Mouse (Mus musculus) neural tube, embryonic 15.5 days (tissue): ENCODE results near the gene Gdf7. TPM values are rescaled to one million over a fixed set of nuclear protein-coding genes. Genes with fewer than 3 reads are reported as not detected.

Experiments used
- ATAC-seq: fragments of 200-750 bp; cut with Nextera tagmentation; 2 replicates; pipeline ENCODE4 v1.8.0; 2017; ENCODE audit warnings: mild to moderate bottlenecking, moderate TSS enrichment, moderate library complexity; ENCODE audit not compliant: low FRiP score
- H3K27ac ChIP-seq: fragments of 300-500 bp; sonication (generic); replicated peaks from 2 replicates; pipeline ENCODE4 v1.5.1; 2015; ENCODE audit warnings: mild to moderate bottlenecking, inconsistent platforms
- H3K27me3 ChIP-seq: fragments of 300-500 bp; sonication (generic); replicated peaks from 2 replicates; pipeline ENCODE4 v1.6.1; 2015; ENCODE audit warnings: inconsistent platforms
- H3K36me3 ChIP-seq: fragments of 300-500 bp; sonication (generic); 2 replicates; pipeline ENCODE4 v1.6.1; 2015; ENCODE audit warnings: inconsistent platforms
- H3K4me1 ChIP-seq: fragments of 300-500 bp; sonication (generic); 2 replicates; pipeline ENCODE4 v1.6.1; 2015; ENCODE audit warnings: inconsistent platforms
- H3K4me2 ChIP-seq: fragments of 300-500 bp; sonication (generic); 2 replicates; pipeline ENCODE4 v1.6.1; 2015; ENCODE audit warnings: inconsistent platforms, mild to moderate bottlenecking, moderate library complexity
- H3K4me3 ChIP-seq: fragments of 300-500 bp; sonication (generic); replicated peaks from 2 replicates; pipeline ENCODE4 v1.5.1; 2015; ENCODE audit warnings: mild to moderate bottlenecking, inconsistent platforms
- H3K9ac ChIP-seq: fragments of 300-500 bp; sonication (generic); replicated peaks from 2 replicates; pipeline ENCODE4 v1.6.1; 2015; ENCODE audit warnings: mild to moderate bottlenecking, inconsistent platforms
- H3K9me3 ChIP-seq: fragments of 300-500 bp; sonication (generic); replicated peaks from 2 replicates; pipeline ENCODE4 v1.6.1; 2016; ENCODE audit warnings: inconsistent platforms
- WGBS: fragments of 180-500 bp; shearing (Covaris S2); methylation state at CpG from one replicate; pipeline ENCODE4 v1.1.7; 2015; ENCODE audit warnings: mixed read lengths; 5-methylcytosine and 5-hydroxymethylcytosine counted together
- polyA plus RNA-seq: library from polyadenylated mRNA; unstranded; fragments of >200 nt; fragmentation: Nextera tagmentation; extraction: Ambion mirVana; gene quantifications from 2 replicates; pipeline ENCODE4 v1.2.1, GENCODE M21; 2015

Gene Gdf7
- polyA plus RNA-seq, 1 experiment from 2014 or later = 0.14 TPM

GRCm38 (mm10) chr12:8291157-8291853 is 10.4 kb downstream of the Gdf7 start:
- Histone ChIP-seq H3K4me3 (no peak overlapping the region), H3K27ac (peak overlapping the region; percentile 33; the same call in 1 of the 2 replicates), H3K9me3 (no peaks in the 10 kb centered on the region), H3K27me3 (peaks cover 25% of the 10 kb centered on the region), H3K36me3 (no peaks in the 10 kb centered on the region), H3K4me2 (peak overlapping the region; percentile 34), H3K4me1 (peaks cover 11% of the 10 kb centered on the region), H3K9ac (no peak overlapping the region)
- peak; percentile 58 for ATAC-seq
- 44% methylated on average over 15 of the region's 15 CpGs for WGBS

GRCm38 (mm10) chr12:8289499-8289898 is 12.3 kb downstream of the Gdf7 start:
- WGBS = 93% methylated on average over 8 of the region's 8 CpGs
- Histone ChIP-seq H3K4me2 (no peak overlapping the region), H3K9ac (no peak overlapping the region), H3K27me3 (peaks cover 10% of the 10 kb centered on the region), H3K4me1 (peaks cover 11% of the 10 kb centered on the region), H3K27ac (no peak overlapping the region), H3K4me3 (no peak overlapping the region), H3K9me3 (no peaks in the 10 kb centered on the region), H3K36me3 (0 out of 2 replicates have a peak, but pooled peaks cover 2% of the 10 kb centered on the region)
- ATAC-seq = no peak

GRCm38 (mm10) chr12:8289099-8289498 is 12.7 kb downstream of the Gdf7 start:
- Histone ChIP-seq H3K4me1 (peaks cover 11% of the 10 kb centered on the region), H3K4me3 (no peak overlapping the region), H3K9ac (no peak overlapping the region), H3K4me2 (no peak overlapping the region), H3K27ac (no peak overlapping the region), H3K9me3 (no peaks in the 10 kb centered on the region), H3K36me3 (0 out of 2 replicates have a peak, but pooled peaks cover 5% of the 10 kb centered on the region), H3K27me3 (peaks cover 6% of the 10 kb centered on the region; the same call in 1 of the 2 replicates)
- no peak for ATAC-seq
- WGBS = 74% methylated on average over 6 of the region's 6 CpGs

DNA sequence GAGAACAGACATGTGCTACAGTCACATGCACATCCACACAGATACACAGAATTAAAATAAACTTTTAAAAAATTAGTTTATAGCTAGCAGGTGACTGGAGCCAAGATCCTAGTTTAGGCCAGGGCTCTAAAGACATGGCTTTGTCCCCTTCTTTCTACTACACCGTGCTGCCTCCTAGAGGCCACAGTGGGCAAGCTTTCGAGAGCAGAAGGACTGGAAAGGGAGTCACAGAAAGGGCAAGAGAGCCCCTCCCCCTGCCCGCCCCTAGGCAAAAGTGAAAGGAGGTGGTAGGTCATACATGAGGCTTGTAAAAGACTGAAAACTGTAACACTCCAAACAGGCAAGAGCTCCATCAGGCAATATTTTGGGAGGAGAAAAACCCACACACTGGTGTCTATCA is 13.8 kb downstream of the Gdf7 start:
- Histone ChIP-seq H3K4me3 (no peak overlapping the region), H3K4me2 (no peak overlapping the region), H3K27me3 (no peaks in the 10 kb centered on the region), H3K27ac (no peak overlapping the region), H3K4me1 (peaks cover 11% of the 10 kb centered on the region), H3K9ac (no peak overlapping the region), H3K9me3 (no peaks in the 10 kb centered on the region), H3K36me3 (0 out of 2 replicates have a peak, but pooled peaks cover 8% of the 10 kb centered on the region)
- 67% methylated on average over 3 of the region's 3 CpGs for WGBS
- no peak for ATAC-seq

- ATAC-seq = no peak
- Histone ChIP-seq H3K27ac (no peak overlapping the region), H3K36me3 (peaks cover 21% of the 10 kb centered on the region; the same call in 1 of the 2 replicates), H3K4me1 (no peaks in the 10 kb centered on the region), H3K9me3 (no peaks in the 10 kb centered on the region), H3K27me3 (no peaks in the 10 kb centered on the region), H3K4me2 (no peak overlapping the region), H3K9ac (no peak overlapping the region), H3K4me3 (no peak overlapping the region)
- 88% methylated on average over 15 of the region's 15 CpGs for WGBS
Measured at GRCm38 (mm10) chr12:8281225-8282017, 20.3 kb downstream of the Gdf7 start.

DNA sequence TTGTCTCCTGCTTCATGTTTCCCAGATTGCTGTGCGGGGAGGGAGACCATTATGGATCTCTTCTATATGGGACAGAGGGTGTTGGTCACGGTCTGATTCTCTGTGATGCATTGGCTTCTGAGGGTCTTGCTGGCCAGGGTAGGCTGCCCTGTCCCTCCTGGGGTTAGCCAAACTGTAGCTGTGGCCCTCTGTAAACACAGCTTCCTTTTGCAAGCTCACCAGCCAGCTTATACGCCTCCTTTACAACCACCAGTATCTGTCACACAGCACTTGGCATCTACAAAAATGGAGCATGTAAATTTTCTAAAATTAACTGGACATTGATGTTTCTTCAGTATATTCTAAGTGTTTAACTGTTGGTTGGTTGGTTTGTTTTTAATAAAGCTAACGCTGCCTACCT is 26.3 kb downstream of the Gdf7 start:
- Histone ChIP-seq H3K27me3 (no peaks in the 10 kb centered on the region), H3K36me3 (peaks cover 15% of the 10 kb centered on the region; the same call in 1 of the 2 replicates), H3K4me1 (no peaks in the 10 kb centered on the region), H3K9ac (no peak overlapping the region), H3K27ac (no peak overlapping the region), H3K4me2 (no peak overlapping the region), H3K4me3 (no peak overlapping the region), H3K9me3 (no peaks in the 10 kb centered on the region)
- no peak for ATAC-seq
- 83% methylated on average over 4 of the region's 4 CpGs for WGBS

- Histone ChIP-seq H3K4me2 (no peak overlapping the region), H3K36me3 (peaks cover 9% of the 10 kb centered on the region; the same call in 1 of the 2 replicates), H3K4me3 (no peak overlapping the region), H3K4me1 (no peaks in the 10 kb centered on the region), H3K9me3 (no peaks in the 10 kb centered on the region), H3K9ac (no peak overlapping the region), H3K27me3 (no peaks in the 10 kb centered on the region), H3K27ac (no peak overlapping the region)
- 94% methylated on average over 6 of the region's 6 CpGs for WGBS
- no peak for ATAC-seq
Measured at GRCm38 (mm10) chr12:8273471-8274171, 28.1 kb downstream of the Gdf7 start.

- Histone ChIP-seq H3K36me3 (0 out of 2 replicates have a peak, but pooled peaks cover 2% of the 10 kb centered on the region), H3K4me3 (no peak overlapping the region), H3K4me2 (no peak overlapping the region), H3K9ac (no peak overlapping the region), H3K27ac (no peak overlapping the region), H3K27me3 (no peaks in the 10 kb centered on the region), H3K9me3 (no peaks in the 10 kb centered on the region), H3K4me1 (no peaks in the 10 kb centered on the region)
- no peak for ATAC-seq
- 92% methylated on average over 2 of the region's 2 CpGs for WGBS
Measured at GRCm38 (mm10) chr12:8271405-8271804, 30.3 kb downstream of the Gdf7 start.

GRCm38 (mm10) chr12:8269627-8270026 is 32.1 kb downstream of the Gdf7 start:
- Histone ChIP-seq H3K9ac (no peak overlapping the region), H3K36me3 (no peaks in the 10 kb centered on the region), H3K27me3 (no peaks in the 10 kb centered on the region), H3K9me3 (no peaks in the 10 kb centered on the region), H3K4me3 (no peak overlapping the region), H3K27ac (no peak overlapping the region), H3K4me2 (no peak overlapping the region), H3K4me1 (no peaks in the 10 kb centered on the region)
- WGBS = 95% methylated on average over 11 of the region's 11 CpGs
- no peak for ATAC-seq

DNA sequence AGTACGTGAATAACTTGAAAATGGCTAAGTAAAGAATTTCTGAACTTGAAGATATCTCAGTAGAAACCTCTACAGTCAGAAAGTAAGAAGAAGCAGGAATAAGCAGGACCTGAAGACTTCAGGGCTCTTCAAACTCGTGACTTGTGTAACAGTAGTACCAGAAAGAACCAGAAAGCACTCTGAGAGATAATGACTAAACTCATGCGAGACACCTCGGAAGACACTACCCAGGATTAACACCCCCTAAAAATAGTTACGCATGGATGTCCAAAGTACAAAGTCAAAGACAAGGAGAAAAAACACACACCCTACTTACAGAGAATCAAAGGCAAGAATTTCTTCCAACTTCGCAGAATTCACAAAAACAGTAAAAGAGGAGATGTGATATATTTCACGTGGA is 35.4 kb downstream of the Gdf7 start:
- Histone ChIP-seq H3K36me3 (no peaks in the 10 kb centered on the region), H3K9me3 (no peaks in the 10 kb centered on the region), H3K4me1 (peaks cover 3% of the 10 kb centered on the region; the same call in 1 of the 2 replicates), H3K27me3 (no peaks in the 10 kb centered on the region), H3K27ac (no peak overlapping the region), H3K4me2 (no peak overlapping the region), H3K4me3 (no peak overlapping the region), H3K9ac (no peak overlapping the region)
- no peak for ATAC-seq
- WGBS = 96% methylated on average over 7 of the region's 7 CpGs

DNA sequence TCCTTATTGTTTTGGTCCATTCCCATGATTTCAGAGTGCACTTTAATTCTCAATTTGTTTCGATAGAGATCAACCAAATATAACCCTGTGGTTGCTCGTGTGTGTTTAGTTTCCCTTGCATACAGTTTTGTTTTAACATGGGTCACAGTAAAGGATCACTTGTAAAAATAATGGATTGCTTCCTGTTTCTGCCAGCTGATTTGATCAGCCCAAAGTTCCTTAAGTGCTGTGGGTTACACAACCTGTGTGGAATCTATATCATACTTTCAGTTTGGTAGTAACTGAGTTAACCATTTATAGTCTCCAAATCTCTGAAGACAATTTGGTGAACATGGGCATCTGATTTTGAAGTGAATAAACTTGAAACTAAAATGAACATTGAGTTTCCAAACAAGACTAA is 41.5 kb downstream of the Gdf7 start:
- Histone ChIP-seq H3K4me1 (peaks cover 3% of the 10 kb centered on the region; the same call in 1 of the 2 replicates), H3K4me2 (no peak overlapping the region), H3K9ac (no peak overlapping the region), H3K36me3 (no peaks in the 10 kb centered on the region), H3K9me3 (no peaks in the 10 kb centered on the region), H3K27ac (no peak overlapping the region), H3K27me3 (no peaks in the 10 kb centered on the region), H3K4me3 (no peak overlapping the region)
- no peak for ATAC-seq
- WGBS = 82% methylated on average over 2 of the region's 2 CpGs
